Mouse (Mus musculus): ENCODE results near the gene L3mbtl3. TPM values are rescaled to one million over a fixed set of nuclear protein-coding genes. Genes with fewer than 3 reads are reported as not detected.

Gene L3mbtl3
- polyA plus RNA-seq, 1 experiment from 2014 or later, result 12.3 TPM

- no peak for ATAC-seq (replicated peaks; ENCODE audit: low FRiP score, low TSS enrichment, low read depth)
- Histone ChIP-seq H3K27me3 (replicated peaks; ENCODE audit: control insufficient read depth, insufficient read depth, low read length) (no peaks in the 10 kb centered on the region), H3K4me2 (ENCODE audit: low read length) (no peak overlapping the region), H3K4me3 (ENCODE audit: low read depth, low read length) (no peak overlapping the region), H3K9ac (ENCODE audit: low read length) (no peak overlapping the region), H3K36me3 (ENCODE audit: control insufficient read depth, insufficient read depth, low read length) (no peaks in the 10 kb centered on the region), H3K27ac (ENCODE audit: low read depth) (no peak overlapping the region), H3K4me1 (replicated peaks; ENCODE audit: control insufficient read depth, insufficient read depth, low read length) (no peaks in the 10 kb centered on the region), H3K9me3 (ENCODE audit: control insufficient read depth, low read length) (no peaks in the 10 kb centered on the region)
- WGBS, result 91% methylated on average over 3 of the region's 3 CpGs
- DNase-seq (ENCODE audit: low spot score), result no peak
Observed at GRCm38 (mm10) chr10:26243203-26243602, 132.6 kb downstream of the L3mbtl3 start.

- WGBS, result 26% methylated on average over 1 of the region's 1 CpGs
- Histone ChIP-seq H3K9ac (ENCODE audit: low read length) (no peak overlapping the region), H3K27me3 (replicated peaks; ENCODE audit: control insufficient read depth, insufficient read depth, low read length) (no peaks in the 10 kb centered on the region), H3K9me3 (ENCODE audit: control insufficient read depth, low read length) (no peaks in the 10 kb centered on the region), H3K4me3 (ENCODE audit: low read depth, low read length) (no peak overlapping the region), H3K36me3 (ENCODE audit: control insufficient read depth, insufficient read depth, low read length) (no peaks in the 10 kb centered on the region), H3K4me2 (ENCODE audit: low read length) (no peak overlapping the region), H3K27ac (ENCODE audit: low read depth) (no peak overlapping the region), H3K4me1 (replicated peaks; ENCODE audit: control insufficient read depth, insufficient read depth, low read length) (no peaks in the 10 kb centered on the region)
- ATAC-seq (replicated peaks; ENCODE audit: low FRiP score, low TSS enrichment, low read depth) (no peak), DNase-seq (ENCODE audit: low spot score) (no peak)
Observed at GRCm38 (mm10) chr10:26239090-26239489, 136.7 kb downstream of the L3mbtl3 start.

GRCm38 (mm10) chr10:26238559-26238958 lies 137.2 kb downstream of the L3mbtl3 start:
- no peak for ATAC-seq (replicated peaks; ENCODE audit: low FRiP score, low TSS enrichment, low read depth)
- no peaks in the 10 kb centered on the region for H3K4me1 ChIP-seq (replicated peaks; ENCODE audit: control insufficient read depth, insufficient read depth, low read length)
- H3K4me3 ChIP-seq (ENCODE audit: low read depth, low read length), result no peak overlapping the region
- WGBS, result 48% methylated on average over 4 of the region's 4 CpGs
- H3K9ac ChIP-seq (ENCODE audit: low read length), result no peak overlapping the region
- DNase-seq (ENCODE audit: low spot score), result no peak
- no peak overlapping the region for H3K4me2 ChIP-seq (ENCODE audit: low read length)
- no peaks in the 10 kb centered on the region for H3K36me3 ChIP-seq (ENCODE audit: control insufficient read depth, insufficient read depth, low read length)
- no peaks in the 10 kb centered on the region for H3K27me3 ChIP-seq (replicated peaks; ENCODE audit: control insufficient read depth, insufficient read depth, low read length)
- no peaks in the 10 kb centered on the region for H3K9me3 ChIP-seq (ENCODE audit: control insufficient read depth, low read length)
- H3K27ac ChIP-seq (ENCODE audit: low read depth), result no peak overlapping the region

- WGBS, result 78% methylated on average over 3 of the region's 3 CpGs
- no peak overlapping the region for H3K9ac ChIP-seq (ENCODE audit: low read length)
- H3K36me3 ChIP-seq (ENCODE audit: control insufficient read depth, insufficient read depth, low read length), result no peaks in the 10 kb centered on the region
- H3K4me2 ChIP-seq (ENCODE audit: low read length), result no peak overlapping the region
- no peaks in the 10 kb centered on the region for H3K4me1 ChIP-seq (replicated peaks; ENCODE audit: control insufficient read depth, insufficient read depth, low read length)
- no peak overlapping the region for H3K4me3 ChIP-seq (ENCODE audit: low read depth, low read length)
- no peaks in the 10 kb centered on the region for H3K9me3 ChIP-seq (ENCODE audit: control insufficient read depth, low read length)
- DNase-seq (ENCODE audit: low spot score) (no peak), ATAC-seq (replicated peaks; ENCODE audit: low FRiP score, low TSS enrichment, low read depth) (no peak)
- no peaks in the 10 kb centered on the region for H3K27me3 ChIP-seq (replicated peaks; ENCODE audit: control insufficient read depth, insufficient read depth, low read length)
- H3K27ac ChIP-seq (ENCODE audit: low read depth), result no peak overlapping the region
Observed at GRCm38 (mm10) chr10:26232071-26232653, 143.6 kb downstream of the L3mbtl3 start.

- Histone ChIP-seq H3K4me2 (ENCODE audit: low read length) (no peak within 1 kb of the TSS), H3K9me3 (ENCODE audit: control insufficient read depth, low read length) (no peaks in the 10 kb centered on the region), H3K36me3 (ENCODE audit: control insufficient read depth, insufficient read depth, low read length) (no peaks in the 10 kb centered on the region), H3K4me3 (ENCODE audit: low read depth, low read length) (no peak within 1 kb of the TSS), H3K4me1 (replicated peaks; ENCODE audit: control insufficient read depth, insufficient read depth, low read length) (no peaks in the 10 kb centered on the region), H3K27me3 (replicated peaks; ENCODE audit: control insufficient read depth, insufficient read depth, low read length) (no peaks in the 10 kb centered on the region), H3K9ac (ENCODE audit: low read length) (no peak within 1 kb of the TSS), H3K27ac (ENCODE audit: low read depth) (no peak within 1 kb of the TSS)
- 42% methylated on average over 4 of the region's 4 CpGs for WGBS
- DNase-seq (ENCODE audit: low spot score), result no peak
- ATAC-seq (replicated peaks; ENCODE audit: low FRiP score, low TSS enrichment, low read depth), result no peak
Observed at GRCm38 (mm10) chr10:26229488-26229887, 146.3 kb downstream of the L3mbtl3 start, which contains the start of gene Samd3. Gene Samd3 (plus strand): TSS chr10:26229707.

- Histone ChIP-seq H3K4me1 (replicated peaks; ENCODE audit: control insufficient read depth, insufficient read depth, low read length) (no peaks in the 10 kb centered on the region), H3K36me3 (ENCODE audit: control insufficient read depth, insufficient read depth, low read length) (no peaks in the 10 kb centered on the region), H3K9ac (ENCODE audit: low read length) (no peak overlapping the region), H3K27me3 (replicated peaks; ENCODE audit: control insufficient read depth, insufficient read depth, low read length) (no peaks in the 10 kb centered on the region), H3K4me2 (ENCODE audit: low read length) (no peak overlapping the region), H3K9me3 (ENCODE audit: control insufficient read depth, low read length) (no peaks in the 10 kb centered on the region), H3K4me3 (ENCODE audit: low read depth, low read length) (no peak overlapping the region), H3K27ac (ENCODE audit: low read depth) (no peak overlapping the region)
- DNase-seq (ENCODE audit: low spot score) (no peak), ATAC-seq (replicated peaks; ENCODE audit: low FRiP score, low TSS enrichment, low read depth) (no peak)
Observed at GRCm38 (mm10) chr10:26228187-26228586, 147.6 kb downstream of the L3mbtl3 start.

GRCm38 (mm10) chr10:26226734-26227133 lies 149.0 kb downstream of the L3mbtl3 start:
- H3K27me3 ChIP-seq (replicated peaks; ENCODE audit: control insufficient read depth, insufficient read depth, low read length), result no peaks in the 10 kb centered on the region
- no peaks in the 10 kb centered on the region for H3K9me3 ChIP-seq (ENCODE audit: control insufficient read depth, low read length)
- H3K9ac ChIP-seq (ENCODE audit: low read length), result no peak overlapping the region
- no peak overlapping the region for H3K4me3 ChIP-seq (ENCODE audit: low read depth, low read length)
- ATAC-seq (replicated peaks; ENCODE audit: low FRiP score, low TSS enrichment, low read depth) (no peak), DNase-seq (ENCODE audit: low spot score) (no peak)
- no peaks in the 10 kb centered on the region for H3K4me1 ChIP-seq (replicated peaks; ENCODE audit: control insufficient read depth, insufficient read depth, low read length)
- no peak overlapping the region for H3K27ac ChIP-seq (ENCODE audit: low read depth)
- H3K4me2 ChIP-seq (ENCODE audit: low read length), result no peak overlapping the region
- H3K36me3 ChIP-seq (ENCODE audit: control insufficient read depth, insufficient read depth, low read length), result no peaks in the 10 kb centered on the region
- 36% methylated on average over 2 of the region's 2 CpGs for WGBS

GRCm38 (mm10) chr10:26226241-26226640 lies 149.5 kb downstream of the L3mbtl3 start:
- Histone ChIP-seq H3K27me3 (replicated peaks; ENCODE audit: control insufficient read depth, insufficient read depth, low read length) (no peaks in the 10 kb centered on the region), H3K4me3 (ENCODE audit: low read depth, low read length) (no peak overlapping the region), H3K4me2 (ENCODE audit: low read length) (no peak overlapping the region), H3K27ac (ENCODE audit: low read depth) (no peak overlapping the region), H3K9me3 (ENCODE audit: control insufficient read depth, low read length) (no peaks in the 10 kb centered on the region), H3K4me1 (replicated peaks; ENCODE audit: control insufficient read depth, insufficient read depth, low read length) (no peaks in the 10 kb centered on the region), H3K9ac (ENCODE audit: low read length) (no peak overlapping the region), H3K36me3 (ENCODE audit: control insufficient read depth, insufficient read depth, low read length) (no peaks in the 10 kb centered on the region)
- DNase-seq (ENCODE audit: low spot score), result no peak
- no peak for ATAC-seq (replicated peaks; ENCODE audit: low FRiP score, low TSS enrichment, low read depth)
- WGBS, result 86% methylated on average over 5 of the region's 5 CpGs
